Mouse (Mus musculus): ENCODE measurements at regions not wholly inside any gene's neighbourhood (a gene's known extent, or its start where the extent isn't known, plus 50 kb on each side); places are given as distances from the start of the nearest gene placed in this dataset.

DNA sequence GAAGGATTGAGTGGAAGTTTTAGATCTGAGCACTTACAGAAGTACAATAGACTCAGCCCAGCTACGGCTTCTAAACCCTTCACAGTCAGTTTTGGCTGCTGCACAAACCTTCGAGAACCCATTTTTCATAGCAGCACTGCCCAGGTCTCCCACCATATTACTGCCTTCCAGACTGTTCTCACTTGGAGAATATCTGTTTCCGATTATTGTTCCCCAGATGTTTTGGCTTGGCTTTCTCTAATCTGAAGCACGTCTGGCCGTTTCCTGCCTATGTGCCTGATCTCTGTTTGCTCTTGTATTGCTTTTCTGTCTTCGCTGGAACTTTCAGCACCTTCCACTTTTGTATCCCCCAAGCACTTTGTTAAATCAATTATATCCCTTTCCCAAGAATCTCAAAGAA, 368.0 kb downstream of the Mllt3 start:
- WGBS, result 81% methylated on average over 6 of the region's 6 CpGs
- H3K27ac ChIP-seq (ENCODE audit: low read depth, low read length), result no peak overlapping the region
- no peak overlapping the region for H3K4me3 ChIP-seq (ENCODE audit: low read depth, low read length)
- H3K9me3 ChIP-seq (ENCODE audit: low read length), result no peaks in the 10 kb centered on the region
- ATAC-seq (ENCODE audit: low FRiP score) (no peak), DNase-seq (ENCODE audit: low spot score) (no peak)
- no peak overlapping the region for H3K9ac ChIP-seq (replicated peaks; ENCODE audit: low read length, poor library complexity, severe bottlenecking)
- H3K4me1 ChIP-seq (ENCODE audit: insufficient read depth, low read length), result no peaks in the 10 kb centered on the region
- no peaks in the 10 kb centered on the region for H3K27me3 ChIP-seq (ENCODE audit: insufficient read depth, low read length)
- H3K36me3 ChIP-seq (ENCODE audit: insufficient read depth, low read length), result no peaks in the 10 kb centered on the region
- TF ChIP-seq CTCF (IDR thresholded peaks at IDR 0.05), result no peak
- no peak overlapping the region for H3K4me2 ChIP-seq (ENCODE audit: low read depth, low read length, poor library complexity, severe bottlenecking)

DNA sequence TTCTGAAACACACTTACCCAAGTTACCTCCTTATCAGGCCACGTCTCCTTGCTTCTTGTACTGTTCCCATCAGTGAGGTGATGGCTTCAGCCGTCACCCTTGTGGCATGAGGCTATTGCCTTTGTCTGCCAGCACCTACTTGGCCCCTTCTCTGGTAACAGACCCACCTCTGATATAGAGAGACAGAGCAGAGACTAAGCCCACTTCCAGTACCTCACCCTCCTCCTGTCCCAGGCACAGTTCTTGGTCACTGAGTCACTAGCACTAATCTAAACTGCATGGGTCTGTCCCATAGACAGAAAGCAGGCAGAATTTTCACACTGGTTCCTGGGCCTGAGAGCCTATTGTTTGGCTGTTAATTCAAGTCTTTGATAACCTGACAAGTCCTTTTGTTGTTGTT, 370.3 kb downstream of the Mllt3 start:
- no peak overlapping the region for H3K4me3 ChIP-seq (ENCODE audit: low read depth, low read length)
- H3K36me3 ChIP-seq (ENCODE audit: insufficient read depth, low read length), result no peaks in the 10 kb centered on the region
- no peak for TF ChIP-seq CTCF (IDR thresholded peaks at IDR 0.05)
- WGBS, result 90% methylated on average over 2 of the region's 2 CpGs
- H3K9ac ChIP-seq (replicated peaks; ENCODE audit: low read length, poor library complexity, severe bottlenecking), result no peak overlapping the region
- ATAC-seq (ENCODE audit: low FRiP score) (no peak), DNase-seq (ENCODE audit: low spot score) (no peak)
- no peak overlapping the region for H3K27ac ChIP-seq (ENCODE audit: low read depth, low read length)
- H3K4me2 ChIP-seq (ENCODE audit: low read depth, low read length, poor library complexity, severe bottlenecking), result no peak overlapping the region
- H3K27me3 ChIP-seq (ENCODE audit: insufficient read depth, low read length), result no peaks in the 10 kb centered on the region
- H3K9me3 ChIP-seq (ENCODE audit: low read length), result no peaks in the 10 kb centered on the region
- H3K4me1 ChIP-seq (ENCODE audit: insufficient read depth, low read length), result no peaks in the 10 kb centered on the region

DNA sequence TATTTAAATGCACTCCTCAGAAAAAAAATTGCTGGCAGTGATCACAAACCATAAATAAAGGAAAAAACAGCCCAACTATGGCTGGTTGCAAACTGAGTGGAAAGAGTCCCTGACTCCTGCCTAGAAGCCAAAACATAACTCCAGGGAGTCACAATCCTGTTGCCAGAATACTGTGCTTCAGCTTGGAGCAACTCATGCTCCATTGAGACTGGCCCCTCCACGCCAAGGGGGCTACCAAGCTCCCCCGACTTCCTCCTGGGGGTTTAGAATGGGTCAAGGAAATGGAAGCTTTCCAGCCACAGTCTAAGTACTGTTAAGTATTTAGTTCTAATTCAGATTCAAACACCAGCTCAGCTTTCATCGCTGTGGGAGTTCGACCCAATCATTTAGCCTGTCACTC, 374.8 kb downstream of the Mllt3 start:
- Histone ChIP-seq H3K4me1 (ENCODE audit: insufficient read depth, low read length) (no peaks in the 10 kb centered on the region), H3K27ac (ENCODE audit: low read depth, low read length) (no peak overlapping the region), H3K9me3 (ENCODE audit: low read length) (no peaks in the 10 kb centered on the region), H3K4me3 (ENCODE audit: low read depth, low read length) (no peak overlapping the region), H3K9ac (replicated peaks; ENCODE audit: low read length, poor library complexity, severe bottlenecking) (no peak overlapping the region), H3K27me3 (ENCODE audit: insufficient read depth, low read length) (no peaks in the 10 kb centered on the region), H3K4me2 (ENCODE audit: low read depth, low read length, poor library complexity, severe bottlenecking) (no peak overlapping the region), H3K36me3 (ENCODE audit: insufficient read depth, low read length) (no peaks in the 10 kb centered on the region)
- TF ChIP-seq CTCF (IDR thresholded peaks at IDR 0.05), result no peak
- peak; percentile 66 for DNase-seq (ENCODE audit: low spot score)
- 25% methylated on average over 4 of the region's 4 CpGs for WGBS
- no peak for ATAC-seq (ENCODE audit: low FRiP score)

DNA sequence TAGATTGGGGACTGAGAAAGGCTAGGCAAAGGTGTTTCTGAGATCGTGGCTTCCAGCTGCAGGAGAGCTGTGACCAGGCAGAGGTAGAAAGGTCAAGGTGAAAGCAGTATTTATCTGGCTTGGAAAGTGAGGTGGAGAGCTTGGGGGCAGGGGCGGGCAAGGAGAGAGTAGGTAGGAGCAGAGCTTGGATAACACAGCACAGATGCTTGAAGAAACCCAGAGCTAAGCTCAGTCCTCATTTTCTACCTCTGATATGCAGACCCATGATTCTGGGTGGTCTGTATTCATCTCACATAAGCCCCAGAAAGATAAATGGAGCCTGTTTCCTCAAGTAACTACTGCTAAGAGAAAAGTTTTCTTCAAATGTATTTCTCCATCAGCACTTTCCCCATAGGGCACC, 375.3 kb downstream of the Mllt3 start:
- Histone ChIP-seq H3K27ac (ENCODE audit: low read depth, low read length) (no peak overlapping the region), H3K4me3 (ENCODE audit: low read depth, low read length) (no peak overlapping the region), H3K4me2 (ENCODE audit: low read depth, low read length, poor library complexity, severe bottlenecking) (no peak overlapping the region), H3K27me3 (ENCODE audit: insufficient read depth, low read length) (no peaks in the 10 kb centered on the region), H3K4me1 (ENCODE audit: insufficient read depth, low read length) (no peaks in the 10 kb centered on the region), H3K9me3 (ENCODE audit: low read length) (no peaks in the 10 kb centered on the region), H3K36me3 (ENCODE audit: insufficient read depth, low read length) (no peaks in the 10 kb centered on the region), H3K9ac (replicated peaks; ENCODE audit: low read length, poor library complexity, severe bottlenecking) (no peak overlapping the region)
- ATAC-seq (ENCODE audit: low FRiP score) (no peak), DNase-seq (ENCODE audit: low spot score) (no peak)
- TF ChIP-seq CTCF (IDR thresholded peaks at IDR 0.05), result no peak
- WGBS, result 70% methylated on average over 2 of the region's 2 CpGs

DNA sequence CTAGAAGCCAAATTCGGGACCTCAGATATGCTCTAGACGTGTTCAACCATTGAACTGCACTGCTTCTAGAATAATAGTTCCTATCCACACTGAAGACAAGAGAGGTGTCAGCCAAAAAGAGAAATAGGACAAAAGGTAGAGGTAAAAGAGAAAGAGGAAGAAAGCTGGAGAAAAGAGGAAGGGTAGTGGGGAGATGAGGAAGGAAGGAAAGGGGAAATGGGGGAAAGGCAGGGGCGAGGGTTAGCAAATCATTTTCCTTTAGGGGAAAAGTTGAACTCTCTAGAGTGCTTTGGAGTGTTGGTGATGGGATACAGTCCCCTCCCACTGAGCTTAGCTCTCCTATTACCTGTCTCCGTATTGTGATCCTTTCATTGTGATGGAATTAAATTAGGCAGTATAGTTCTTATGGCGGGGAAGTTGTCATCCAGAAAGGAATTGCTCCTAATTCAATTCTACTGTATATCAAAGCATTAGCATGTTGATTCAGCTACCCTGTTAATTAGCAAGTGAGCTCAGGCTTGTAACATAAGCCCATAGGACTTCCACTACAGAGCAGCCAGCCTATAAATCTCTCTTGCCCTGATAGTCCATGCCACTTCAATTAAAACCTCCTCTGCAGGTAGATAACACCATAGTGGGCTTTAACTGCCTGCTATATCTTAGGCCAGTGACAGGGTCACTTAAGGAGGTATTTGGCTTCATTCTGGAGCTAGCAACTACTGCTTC, 379.6 kb downstream of the Mllt3 start:
- H3K4me3 ChIP-seq (ENCODE audit: low read depth, low read length), result no peak overlapping the region
- H3K9ac ChIP-seq (replicated peaks; ENCODE audit: low read length, poor library complexity, severe bottlenecking), result no peak overlapping the region
- no peak overlapping the region for H3K4me2 ChIP-seq (ENCODE audit: low read depth, low read length, poor library complexity, severe bottlenecking)
- DNase-seq (ENCODE audit: low spot score), result no peak
- ATAC-seq (ENCODE audit: low FRiP score), result no peak
- TF ChIP-seq CTCF (IDR thresholded peaks at IDR 0.05), result no peak
- H3K36me3 ChIP-seq (ENCODE audit: insufficient read depth, low read length), result no peaks in the 10 kb centered on the region
- no peaks in the 10 kb centered on the region for H3K9me3 ChIP-seq (ENCODE audit: low read length)
- H3K27ac ChIP-seq (ENCODE audit: low read depth, low read length), result no peak overlapping the region
- WGBS, result 78% methylated on average over 5 of the region's 5 CpGs
- H3K27me3 ChIP-seq (ENCODE audit: insufficient read depth, low read length), result no peaks in the 10 kb centered on the region
- no peaks in the 10 kb centered on the region for H3K4me1 ChIP-seq (ENCODE audit: insufficient read depth, low read length)

DNA sequence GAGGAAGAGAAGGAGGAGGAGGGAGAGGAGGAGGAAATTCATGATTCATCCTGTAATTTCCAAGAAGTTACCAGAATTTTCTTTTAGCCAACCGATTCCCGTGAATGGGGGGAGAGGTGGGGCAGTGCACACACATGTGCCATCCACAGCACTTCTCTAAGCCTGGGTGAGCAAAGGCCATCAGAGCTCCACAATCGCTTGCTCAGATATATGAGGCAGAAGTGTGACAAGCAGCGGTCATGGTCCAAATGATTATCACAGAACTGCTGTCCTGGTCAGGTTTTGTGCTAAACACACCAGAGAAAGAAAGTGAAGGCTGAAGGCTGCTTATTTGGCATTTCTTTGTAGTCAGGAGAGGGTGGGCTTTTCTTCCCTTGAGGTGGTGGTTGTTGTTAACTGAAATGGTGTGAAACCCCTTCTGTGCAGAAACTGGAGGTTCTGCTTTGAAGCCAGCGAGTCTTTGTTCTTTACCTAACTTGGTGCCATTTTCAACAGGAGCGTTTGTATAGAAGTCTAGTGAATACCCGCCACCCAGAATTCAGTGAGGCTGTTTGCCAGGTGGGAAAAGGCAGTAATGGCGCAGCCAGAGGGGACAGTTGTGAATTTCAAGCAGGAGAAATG, 380.7 kb downstream of the Mllt3 start:
- no peak overlapping the region for H3K27ac ChIP-seq (ENCODE audit: low read depth, low read length)
- H3K9me3 ChIP-seq (ENCODE audit: low read length), result no peaks in the 10 kb centered on the region
- H3K4me2 ChIP-seq (ENCODE audit: low read depth, low read length, poor library complexity, severe bottlenecking), result no peak overlapping the region
- no peaks in the 10 kb centered on the region for H3K27me3 ChIP-seq (ENCODE audit: insufficient read depth, low read length)
- H3K4me1 ChIP-seq (ENCODE audit: insufficient read depth, low read length), result no peaks in the 10 kb centered on the region
- 62% methylated on average over 8 of the region's 8 CpGs for WGBS
- H3K4me3 ChIP-seq (ENCODE audit: low read depth, low read length), result no peak overlapping the region
- H3K36me3 ChIP-seq (ENCODE audit: insufficient read depth, low read length), result no peaks in the 10 kb centered on the region
- H3K9ac ChIP-seq (replicated peaks; ENCODE audit: low read length, poor library complexity, severe bottlenecking), result no peak overlapping the region
- TF ChIP-seq CTCF (IDR thresholded peaks at IDR 0.05), result no peak
- ATAC-seq (ENCODE audit: low FRiP score), result no peak
- no peak for DNase-seq (ENCODE audit: low spot score)

All from midbrain, postnatal 0 days (tissue).